In genomic region chr6:128479463-128480454, GRCm38 (mm10) we compare ENCODE assay signal across 8 mouse cellular contexts. TPM values are rescaled to one million over a fixed set of nuclear protein-coding genes. Genes with fewer than 3 reads are reported as not detected.
A peak's percentile ranks its signal among the peaks of the same experiment; 100 is the strongest.
DNase-seq lines count a peak whose midpoint lies in the region; ATAC-seq and TF ChIP-seq lines count a peak whose summit lies in the region.

No protein-coding gene starts in this region.

- 17% methylated on average over 26 of the region's 26 CpGs for WGBS in bone marrow, adult 2 months
- WGBS in embryonic facial prominence, embryonic 14.5 days, result 17% methylated on average over 24 of the region's 26 CpGs
- 20% methylated on average over 26 of the region's 26 CpGs for WGBS in limb, embryonic 13.5 days
- 20% methylated on average over 25 of the region's 26 CpGs for WGBS in midbrain, embryonic 16.5 days
- 21% methylated on average over 26 of the region's 26 CpGs for WGBS in spleen, adult 2 months

- TF ChIP-seq POLR2A in bone marrow, adult 2 months (IDR thresholded peaks at IDR 0.05; ENCODE audit: borderline replicate concordance, control insufficient read depth, low read depth, low read length), result no peak
- no peak for TF ChIP-seq POLR2A in spleen, adult 2 months (IDR thresholded peaks at IDR 0.05; ENCODE audit: low read depth, low read length)

- H3K36me3 ChIP-seq in embryonic facial prominence, embryonic 14.5 days (ENCODE audit: control insufficient read depth, insufficient read depth, low read length), result no peaks in the 10 kb centered on the region
- no peaks in the 10 kb centered on the region for H3K36me3 ChIP-seq in limb, embryonic 13.5 days
- no peaks in the 10 kb centered on the region for H3K36me3 ChIP-seq in midbrain, embryonic 16.5 days (ENCODE audit: control insufficient read depth, insufficient read depth, low read length)
- no peaks in the 10 kb centered on the region for H3K36me3 ChIP-seq in spleen, adult 2 months (ENCODE audit: control insufficient read depth, insufficient read depth, low read length)

- H3K27ac ChIP-seq in bone marrow, adult 2 months (ENCODE audit: control insufficient read depth, insufficient read depth, low read depth, low read length, poor library complexity), result no peak overlapping the region
- no peak overlapping the region for H3K27ac ChIP-seq in embryonic facial prominence, embryonic 14.5 days (replicated peaks; ENCODE audit: low read depth, low read length)
- no peak overlapping the region for H3K27ac ChIP-seq in limb, embryonic 13.5 days
- no peak overlapping the region for H3K27ac ChIP-seq in midbrain, embryonic 16.5 days (ENCODE audit: low read length)
- no peak overlapping the region for H3K27ac ChIP-seq in spleen, adult 2 months (ENCODE audit: insufficient read depth, low read length)

- peak; percentile 99 for TF ChIP-seq CTCF in bone marrow, adult 2 months (IDR thresholded peaks at IDR 0.05; ENCODE audit: control insufficient read depth, insufficient read depth, low read length)
- TF ChIP-seq CTCF in spleen, adult 2 months (IDR thresholded peaks at IDR 0.05; ENCODE audit: extremely low read depth, insufficient read depth, insufficient read length, insufficient replicate concordance), result peak; percentile 99

- no peaks in the 10 kb centered on the region for H3K4me1 ChIP-seq in bone marrow, adult 2 months (ENCODE audit: control insufficient read depth, insufficient read depth, low read length)
- H3K4me1 ChIP-seq in embryonic facial prominence, embryonic 14.5 days (ENCODE audit: control insufficient read depth, insufficient read depth, low read length), result no peaks in the 10 kb centered on the region
- no peaks in the 10 kb centered on the region for H3K4me1 ChIP-seq in limb, embryonic 13.5 days
- no peaks in the 10 kb centered on the region; the same call in 1 of the 2 replicates for H3K4me1 ChIP-seq in midbrain, embryonic 16.5 days (ENCODE audit: control insufficient read depth, insufficient read depth, low read length)
- H3K4me1 ChIP-seq in spleen, adult 2 months (ENCODE audit: control insufficient read depth, insufficient read depth, insufficient read length), result no peaks in the 10 kb centered on the region

- peak overlapping the region; percentile 37; the same call in 1 of the 2 replicates for H3K9ac ChIP-seq in embryonic facial prominence, embryonic 14.5 days (ENCODE audit: low read depth, low read length)
- H3K9ac ChIP-seq in limb, embryonic 13.5 days, result no peak overlapping the region
- H3K9ac ChIP-seq in midbrain, embryonic 16.5 days (ENCODE audit: low read depth, low read length), result peak overlapping the region; percentile 16; the same call in 1 of the 2 replicates

- peak; percentile 92 for DNase-seq in A20 (ENCODE audit: low read depth, low spot score)
- peak; percentile 93 for DNase-seq in embryonic facial prominence, embryonic 14.5 days (ENCODE audit: low spot score)
- peak; percentile 87 to 92 for DNase-seq in heart, adult 9 months (ENCODE audit: low spot score in 2 of 2)
- peak; percentile 97 for DNase-seq in kidney, adult 9 months
- DNase-seq in spleen, adult 2 months (ENCODE audit: low read depth in 1 of 2, low spot score in 2 of 2), result peak; percentile 83 to 92

- peak overlapping the region; percentile 24 for H3K4me2 ChIP-seq in embryonic facial prominence, embryonic 14.5 days (ENCODE audit: low read depth, low read length)
- peak overlapping the region; percentile 48 for H3K4me2 ChIP-seq in limb, embryonic 13.5 days (replicated peaks)
- peak overlapping the region; percentile 42 for H3K4me2 ChIP-seq in midbrain, embryonic 16.5 days (ENCODE audit: low read length)

- H3K27me3 ChIP-seq in embryonic facial prominence, embryonic 14.5 days (replicated peaks; ENCODE audit: control insufficient read depth, insufficient read depth, low read length), result no peaks in the 10 kb centered on the region
- no peaks in the 10 kb centered on the region for H3K27me3 ChIP-seq in limb, embryonic 13.5 days
- H3K27me3 ChIP-seq in midbrain, embryonic 16.5 days (ENCODE audit: control insufficient read depth, insufficient read depth, low read depth, low read length), result no peaks in the 10 kb centered on the region
- no peaks in the 10 kb centered on the region for H3K27me3 ChIP-seq in spleen, adult 2 months (ENCODE audit: control insufficient read depth, insufficient read depth, low read length)

- no peak overlapping the region for H3K4me3 ChIP-seq in bone marrow, adult 2 months (replicated peaks; ENCODE audit: control insufficient read depth, low read depth, low read length)
- H3K4me3 ChIP-seq in embryonic facial prominence, embryonic 14.5 days (ENCODE audit: low read depth, low read length), result peak overlapping the region; percentile 6; the same call in 1 of the 2 replicates
- peak overlapping the region; percentile 20 for H3K4me3 ChIP-seq in limb, embryonic 13.5 days
- H3K4me3 ChIP-seq in midbrain, embryonic 16.5 days (ENCODE audit: low read depth, low read length), result peak overlapping the region; percentile 8
- no peak overlapping the region for H3K4me3 ChIP-seq in spleen, adult 2 months (ENCODE audit: extremely low read depth, insufficient read depth, insufficient read length)

- peak; percentile 91 for ATAC-seq in embryonic facial prominence, embryonic 14.5 days (ENCODE audit: low read depth)
- ATAC-seq in limb, embryonic 13.5 days (ENCODE audit: low FRiP score, low read depth), result peak; percentile 91
- ATAC-seq in midbrain, embryonic 16.5 days, result peak; percentile 91

- H3K9me3 ChIP-seq in embryonic facial prominence, embryonic 14.5 days (ENCODE audit: control insufficient read depth, low read length), result no peaks in the 10 kb centered on the region
- H3K9me3 ChIP-seq in limb, embryonic 13.5 days, result no peaks in the 10 kb centered on the region
- H3K9me3 ChIP-seq in midbrain, embryonic 16.5 days (replicated peaks; ENCODE audit: control insufficient read depth, low read length, poor library complexity, severe bottlenecking), result no peaks in the 10 kb centered on the region

RNA-seq across cellular contexts. Expression of gene Fkbp4, which starts 41.3 kb away (rescaled TPM):
- 51.6 and 77.3 TPM in 2 replicates for polyA plus RNA-seq in bone marrow, adult 2 months (2011; ENCODE audit: insufficient read depth, insufficient read length, low replicate concordance, missing spikeins)
- polyA plus RNA-seq in embryonic facial prominence, embryonic 14.5 days (2014; fragmentation: Nextera tagmentation; extraction: Ambion mirVana), result 295 and 300 TPM in 2 replicates
- 434 and 451 TPM in 2 replicates for polyA plus RNA-seq in limb, embryonic 13.5 days (2015; fragmentation: Nextera tagmentation; extraction: Ambion mirVana)
- 357 and 394 TPM in 2 replicates for polyA plus RNA-seq in midbrain, embryonic 16.5 days (2015; fragmentation: Nextera tagmentation; extraction: Ambion mirVana)
- 46.3 and 60.3 TPM in 2 replicates for polyA plus RNA-seq in spleen, adult 2 months (2012; rRNA removed)

RNA-seq across cellular contexts. Expression of gene Pzp, which starts 46.8 kb away (rescaled TPM):
- polyA plus RNA-seq in bone marrow, adult 2 months (2011; ENCODE audit: insufficient read depth, insufficient read length, low replicate concordance, missing spikeins), result 1.1 and 8.5 TPM in 2 replicates
- 0.46 TPM in 1 of 2 replicates, not detected in the other for polyA plus RNA-seq in embryonic facial prominence, embryonic 14.5 days (2014; fragmentation: Nextera tagmentation; extraction: Ambion mirVana)
- 0.33 TPM in 1 of 2 replicates, not detected in the other for polyA plus RNA-seq in limb, embryonic 13.5 days (2015; fragmentation: Nextera tagmentation; extraction: Ambion mirVana)
- polyA plus RNA-seq in midbrain, embryonic 16.5 days (2015; fragmentation: Nextera tagmentation; extraction: Ambion mirVana), result not detected in 2 replicates
- polyA plus RNA-seq in spleen, adult 2 months (2012; rRNA removed), result 0.04 and 0.05 TPM in 2 replicates

RNA-seq across cellular contexts. Expression of gene Itfg2, which starts 55.0 kb away (rescaled TPM):
- 11.4 and 38.0 TPM in 2 replicates for polyA plus RNA-seq in bone marrow, adult 2 months (2011; ENCODE audit: insufficient read depth, insufficient read length, low replicate concordance, missing spikeins)
- 22.5 and 27.6 TPM in 2 replicates for polyA plus RNA-seq in embryonic facial prominence, embryonic 14.5 days (2014; fragmentation: Nextera tagmentation; extraction: Ambion mirVana)
- polyA plus RNA-seq in limb, embryonic 13.5 days (2015; fragmentation: Nextera tagmentation; extraction: Ambion mirVana), result 41.1 and 41.3 TPM in 2 replicates
- 46.4 and 48.8 TPM in 2 replicates for polyA plus RNA-seq in midbrain, embryonic 16.5 days (2015; fragmentation: Nextera tagmentation; extraction: Ambion mirVana)
- polyA plus RNA-seq in spleen, adult 2 months (2012; rRNA removed), result 23.0 and 32.6 TPM in 2 replicates

Comparison
In these comparisons a context has a peak if more than half of its experiments do, and no peak if none do; other contexts are left out.
1. H3K4me3 ChIP-seq: peak in embryonic facial prominence, embryonic 14.5 days (single experiment), limb, embryonic 13.5 days (single experiment) and midbrain, embryonic 16.5 days (single experiment); none in bone marrow, adult 2 months (single experiment) and spleen, adult 2 months (single experiment).
2. Peak in every context shown above with its lines, with median percentiles within 50 percentile points of each other: DNase-seq, ATAC-seq and H3K4me2 ChIP-seq.